Comparison of ENCODE assay signal across 25 mouse cellular contexts in the genomic region with DNA sequence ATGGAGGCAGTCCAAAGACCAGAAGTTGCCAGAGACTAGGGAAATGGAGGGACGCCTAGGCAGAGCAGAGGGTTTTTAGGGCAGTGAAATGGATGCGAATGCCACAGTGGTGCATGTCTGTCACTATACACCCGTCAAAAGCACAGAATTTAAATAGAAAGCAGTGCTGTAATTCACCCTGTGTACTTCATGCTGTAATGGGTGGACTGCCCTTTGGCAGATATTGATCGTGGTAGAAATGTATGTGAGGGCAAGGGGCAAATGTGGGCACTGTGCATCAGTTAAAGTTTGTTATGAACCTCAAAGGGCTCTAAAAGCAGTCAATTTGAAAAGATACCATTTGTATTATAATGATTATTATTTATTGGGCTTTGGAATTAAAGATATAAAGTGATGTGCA.
DNase-seq lines count a peak whose midpoint lies in the region; ATAC-seq and TF ChIP-seq lines count a peak whose summit lies in the region.
"Had no signal": no experiment of that assay in that cellular context is flagged by ENCODE, and none has a peak within 500 bp of the region (broad histone marks: within the 10 kb centered on the region; RNA-seq: fewer than 3 reads in every experiment).

No protein-coding gene starts in this region.

- ATAC-seq in liver, embryonic 11.5 days (replicated peaks; ENCODE audit: low FRiP score), result 0 out of 2 replicates have a peak, but pooled peaks have one; percentile 28
- no peak for ATAC-seq in liver, embryonic 12.5 days
- 0 out of 2 replicates have a peak, but pooled peaks have one; percentile 36 for ATAC-seq in liver, embryonic 14.5 days (ENCODE audit: insufficient read depth)
- ATAC-seq in liver, postnatal 0 days, result peak; percentile 93
- ATAC-seq: activated CD4-positive, CD25-positive, alpha-beta regulatory T cell, adult 4 months; forebrain, embryonic 15.5 days had no signal

- WGBS in liver, embryonic 11.5 days, result 80% methylated on average over 4 of the region's 4 CpGs
- 68% methylated on average over 4 of the region's 4 CpGs for WGBS in liver, embryonic 12.5 days (ENCODE audit: insufficient replicate concordance)
- 61% methylated on average over 4 of the region's 4 CpGs for WGBS in liver, embryonic 14.5 days (ENCODE audit: insufficient replicate concordance)
- WGBS in liver, postnatal 0 days (ENCODE audit: insufficient replicate concordance), result 62% methylated on average over 4 of the region's 4 CpGs

- H3K27ac ChIP-seq in liver, embryonic 11.5 days (ENCODE audit: low read depth, low read length), result no peak overlapping the region
- no peak overlapping the region; the same call in 1 of the 2 replicates for H3K27ac ChIP-seq in liver, embryonic 12.5 days
- H3K27ac ChIP-seq in liver, embryonic 14.5 days, result no peak overlapping the region
- H3K27ac ChIP-seq in liver, postnatal 0 days (ENCODE audit: low read depth), result peak overlapping the region; percentile 88
- H3K27ac ChIP-seq: embryonic facial prominence, embryonic 10.5 days; embryonic facial prominence, embryonic 13.5 days; forebrain, embryonic 12.5 days; forebrain, embryonic 15.5 days; heart, adult 2 months; hindbrain, embryonic 12.5 days; hindbrain, embryonic 15.5 days had no signal

- H3K27me3 ChIP-seq in liver, embryonic 11.5 days (replicated peaks; ENCODE audit: control insufficient read depth, insufficient read depth, low read length), result no peaks in the 10 kb centered on the region
- no peaks in the 10 kb centered on the region for H3K27me3 ChIP-seq in liver, embryonic 12.5 days (replicated peaks)
- H3K27me3 ChIP-seq in liver, embryonic 14.5 days (ENCODE audit: control insufficient read depth, insufficient read depth, low read length), result no peaks in the 10 kb centered on the region
- H3K27me3 ChIP-seq in liver, postnatal 0 days (ENCODE audit: insufficient read depth, low read length), result no peaks in the 10 kb centered on the region
- H3K27me3 ChIP-seq: embryonic facial prominence, embryonic 13.5 days; forebrain, embryonic 12.5 days; forebrain, embryonic 15.5 days; hindbrain, embryonic 12.5 days; hindbrain, embryonic 15.5 days had no signal

- H3K36me3 ChIP-seq in liver, embryonic 11.5 days (ENCODE audit: control insufficient read depth, insufficient read depth, low read length), result no peaks in the 10 kb centered on the region
- no peaks in the 10 kb centered on the region for H3K36me3 ChIP-seq in liver, embryonic 12.5 days
- no peaks in the 10 kb centered on the region for H3K36me3 ChIP-seq in liver, embryonic 14.5 days (replicated peaks; ENCODE audit: control insufficient read depth, insufficient read depth, low read depth)
- no peaks in the 10 kb centered on the region for H3K36me3 ChIP-seq in liver, postnatal 0 days (replicated peaks; ENCODE audit: insufficient read depth, low read length)
- H3K36me3 ChIP-seq: embryonic facial prominence, embryonic 10.5 days; embryonic facial prominence, embryonic 13.5 days; forebrain, embryonic 12.5 days; forebrain, embryonic 15.5 days; hindbrain, embryonic 12.5 days; hindbrain, embryonic 15.5 days had no signal

- no peak overlapping the region for H3K4me2 ChIP-seq in liver, embryonic 11.5 days
- no peak overlapping the region for H3K4me2 ChIP-seq in liver, embryonic 12.5 days
- no peak overlapping the region for H3K4me2 ChIP-seq in liver, embryonic 14.5 days (ENCODE audit: low read depth)
- H3K4me2 ChIP-seq in liver, postnatal 0 days (ENCODE audit: low read depth, low read length), result no peak overlapping the region
- H3K4me2 ChIP-seq: embryonic facial prominence, embryonic 13.5 days; forebrain, embryonic 12.5 days; forebrain, embryonic 15.5 days; heart, embryonic 11.5 days; hindbrain, embryonic 12.5 days; hindbrain, embryonic 15.5 days had no signal

- TF ChIP-seq EP300 in liver, embryonic 14.5 days (IDR thresholded peaks at IDR 0.05; ENCODE audit: low read depth), result no peak; the same call in 1 of the 2 replicates
- TF ChIP-seq EP300 in liver, postnatal 0 days (IDR thresholded peaks at IDR 0.05; ENCODE audit: low read depth), result peak; percentile 75

- H3K9ac ChIP-seq in liver, embryonic 11.5 days (ENCODE audit: low read depth, low read length), result no peak overlapping the region
- no peak overlapping the region for H3K9ac ChIP-seq in liver, embryonic 12.5 days
- H3K9ac ChIP-seq in liver, embryonic 14.5 days (replicated peaks), result no peak overlapping the region
- H3K9ac ChIP-seq in liver, postnatal 0 days (replicated peaks), result no peak overlapping the region
- H3K9ac ChIP-seq: embryonic facial prominence, embryonic 13.5 days; forebrain, embryonic 12.5 days; forebrain, embryonic 15.5 days; hindbrain, embryonic 12.5 days; hindbrain, embryonic 15.5 days had no signal

- H3K9me3 ChIP-seq in liver, embryonic 11.5 days (ENCODE audit: control insufficient read depth, low read length), result no peaks in the 10 kb centered on the region
- H3K9me3 ChIP-seq in liver, embryonic 12.5 days (replicated peaks), result no peaks in the 10 kb centered on the region; the same call in 1 of the 2 replicates
- H3K9me3 ChIP-seq in liver, embryonic 14.5 days (ENCODE audit: control insufficient read depth, low read length), result no peaks in the 10 kb centered on the region
- H3K9me3 ChIP-seq in liver, postnatal 0 days (ENCODE audit: low read length), result peaks cover 1% of the 10 kb centered on the region; the same call in 1 of the 2 replicates
- H3K9me3 ChIP-seq: embryonic facial prominence, embryonic 10.5 days; embryonic facial prominence, embryonic 13.5 days; forebrain, embryonic 12.5 days; forebrain, embryonic 15.5 days; hindbrain, embryonic 12.5 days; hindbrain, embryonic 15.5 days had no signal

- H3K4me1 ChIP-seq in liver, embryonic 11.5 days (replicated peaks; ENCODE audit: control insufficient read depth, insufficient read depth, low read length), result no peaks in the 10 kb centered on the region
- H3K4me1 ChIP-seq in liver, embryonic 12.5 days, result no peaks in the 10 kb centered on the region
- H3K4me1 ChIP-seq in liver, embryonic 14.5 days (replicated peaks; ENCODE audit: control insufficient read depth in 2 of 2, insufficient read depth in 2 of 2, low read length in 1 of 2), result peaks cover 0 to 3% of the 10 kb centered on the region in 2 experiments; a peak in 2 of 4 replicates
- no peaks in the 10 kb centered on the region for H3K4me1 ChIP-seq in liver, postnatal 0 days (ENCODE audit: insufficient read depth)
- H3K4me1 ChIP-seq: embryonic facial prominence, embryonic 10.5 days; embryonic facial prominence, embryonic 13.5 days; forebrain, embryonic 12.5 days; forebrain, embryonic 15.5 days; hindbrain, embryonic 12.5 days; hindbrain, embryonic 15.5 days had no signal

- DNase-seq in heart, adult 11 months, result peak; percentile 42
- no peak for DNase-seq in heart, adult 8-10 months (ENCODE audit: low spot score)
- DNase-seq in liver, embryonic 11.5 days (ENCODE audit: low spot score), result no peak
- no peak for DNase-seq in liver, embryonic 14.5 days (ENCODE audit: low read depth in 3 of 3, low spot score in 3 of 3)
- no peak for DNase-seq in liver, postnatal 0 days
- no peak for DNase-seq in layer of hippocampus, adult 9-10 months (ENCODE audit: low spot score)
- DNase-seq in layer of hippocampus, postnatal 10 days (ENCODE audit: low spot score in 2 of 2), result no peak
- DNase-seq: adrenal gland, postnatal 10 days; adrenal gland, postnatal 36 days; cerebellum, adult 18-20 months; cerebellum, adult 9-10 months; cerebellum, postnatal 14 days; embryo, embryonic 11 days; gastrocnemius, postnatal 25 days; heart, adult 2 months had no signal

- no peak overlapping the region for H3K4me3 ChIP-seq in liver, embryonic 11.5 days (ENCODE audit: low read depth, low read length)
- H3K4me3 ChIP-seq in liver, embryonic 12.5 days, result no peak overlapping the region
- no peak overlapping the region for H3K4me3 ChIP-seq in liver, embryonic 14.5 days (ENCODE audit: insufficient read depth in 1 of 2, low read depth in 2 of 2, low read length in 2 of 2)
- H3K4me3 ChIP-seq in liver, postnatal 0 days (ENCODE audit: low read depth, low read length), result no peak overlapping the region
- H3K4me3 ChIP-seq: embryonic facial prominence, embryonic 10.5 days; embryonic facial prominence, embryonic 13.5 days; erythroblast, embryonic 14.5 days; forebrain, embryonic 12.5 days; forebrain, embryonic 15.5 days; heart, adult 2 months; hindbrain, embryonic 12.5 days; hindbrain, embryonic 15.5 days had no signal

- no peak for TF ChIP-seq CTCF in liver, embryonic 14.5 days (IDR thresholded peaks at IDR 0.05; ENCODE audit: low read depth)
- no peak for TF ChIP-seq CTCF in liver, postnatal 0 days (IDR thresholded peaks at IDR 0.05; ENCODE audit: low read depth)
